Mouse (Mus musculus) midbrain, embryonic 10.5 days (tissue): ENCODE measurements at regions not wholly inside any gene's neighbourhood (a gene's known extent, or its start where the extent isn't known, plus 50 kb on each side); places are given as distances from the start of the nearest gene placed in this dataset.
"Not testable (repeated sequence)": the region's sequence is repeated elsewhere in the genome, so short reads cannot be mapped to it uniquely, and the experiment has no call there.

ENCODE experiments used
- DNase-seq: peaks from one replicate; pipeline ENCODE4 v3.0.0-alpha.2; 2017; ENCODE audit warnings: low spot score
- H3K27ac ChIP-seq: fragments of 300-500 bp; sonication (generic); replicated peaks from 2 replicates; pipeline ENCODE4 v1.5.1; 2016; ENCODE audit warnings: mild to moderate bottlenecking
- H3K27me3 ChIP-seq: fragments of 300-500 bp; sonication (generic); 2 replicates; pipeline ENCODE4 v1.6.1; 2016; ENCODE audit warnings: low read depth, mild to moderate bottlenecking; ENCODE audit not compliant: poor library complexity, severe bottlenecking
- H3K36me3 ChIP-seq: fragments of 300-500 bp; sonication (generic); 2 replicates; pipeline ENCODE4 v1.6.1; 2016; ENCODE audit warnings: mild to moderate bottlenecking, moderate library complexity
- H3K4me1 ChIP-seq: fragments of 300-500 bp; sonication (generic); 2 replicates; pipeline ENCODE4 v1.6.1; 2016
- H3K4me3 ChIP-seq: fragments of 300-500 bp; sonication (generic); 2 replicates; pipeline ENCODE4 v1.5.1; 2016; ENCODE audit warnings: mild to moderate bottlenecking, moderate library complexity
- H3K9me3 ChIP-seq: fragments of 300-500 bp; sonication (generic); replicated peaks from 2 replicates; pipeline ENCODE4 v1.6.1; 2016; ENCODE audit warnings: mild to moderate bottlenecking
- WGBS: fragments of 180-500 bp; shearing (Covaris S2); methylation state at CpG from one replicate; pipeline ENCODE4 v1.1.7; 2016; 5-methylcytosine and 5-hydroxymethylcytosine counted together

GRCm38 (mm10) chr12:23026976-23027375, 753.1 kb downstream of the Gm10330 start:
- not testable (repeated sequence) for H3K27me3 ChIP-seq, H3K4me1 ChIP-seq, H3K9me3 ChIP-seq, H3K27ac ChIP-seq, H3K4me3 ChIP-seq, H3K36me3 ChIP-seq, DNase-seq
- 93% methylated on average over 6 of the region's 6 CpGs for WGBS

GRCm38 (mm10) chr12:23023556-23023955, 756.5 kb downstream of the Gm10330 start:
- not testable (repeated sequence) for H3K4me1 ChIP-seq, H3K27me3 ChIP-seq, H3K27ac ChIP-seq, H3K36me3 ChIP-seq, H3K9me3 ChIP-seq, H3K4me3 ChIP-seq, DNase-seq
- 82% methylated on average over 8 of the region's 8 CpGs for WGBS

GRCm38 (mm10) chr12:23010199-23010598, 769.9 kb downstream of the Gm10330 start:
- WGBS = 2% methylated on average over 23 of the region's 37 CpGs
- not testable (repeated sequence) for H3K4me1 ChIP-seq, H3K9me3 ChIP-seq, H3K27me3 ChIP-seq, H3K36me3 ChIP-seq
- peak overlapping the region; percentile 57 for H3K4me3 ChIP-seq
- H3K27ac ChIP-seq = peak overlapping the region; percentile 57; the same call in 1 of the 2 replicates
- DNase-seq = peak; percentile 63

- H3K27me3 ChIP-seq, H3K9me3 ChIP-seq, H3K4me1 ChIP-seq, H3K36me3 ChIP-seq: not testable (repeated sequence)
- Histone ChIP-seq H3K27ac (peak overlapping the region; percentile 79), H3K4me3 (peak overlapping the region; percentile 57)
- WGBS = under 1% methylated on average over 22 of the region's 48 CpGs
- DNase-seq = peak; percentile 36
These were observed 770.4 kb downstream of the Gm10330 start for GRCm38 (mm10) chr12:23009662-23010061.
